Mouse (Mus musculus): ENCODE measurements around the gene Dact3. TPM values are rescaled to one million over a fixed set of nuclear protein-coding genes. Genes with fewer than 3 reads are reported as not detected.

Gene Dact3
- polyA plus RNA-seq, 1 experiment from 2014 or later, result 3.5 TPM

- Histone ChIP-seq H3K9me3 (ENCODE audit: control insufficient read depth, low read length) (no peaks in the 10 kb centered on the region), H3K4me3 (ENCODE audit: low read depth, low read length) (no peak overlapping the region), H3K9ac (ENCODE audit: low read length) (no peak overlapping the region), H3K4me1 (replicated peaks; ENCODE audit: control insufficient read depth, insufficient read depth) (0 out of 2 replicates have a peak, but pooled peaks cover 2% of the 10 kb centered on the region), H3K4me2 (replicated peaks; ENCODE audit: low read depth) (no peak overlapping the region), H3K36me3 (ENCODE audit: control insufficient read depth, insufficient read depth, low read length) (peaks cover 15% of the 10 kb centered on the region), H3K27me3 (ENCODE audit: control insufficient read depth, insufficient read depth, low read length) (no peaks in the 10 kb centered on the region), H3K27ac (replicated peaks) (no peak overlapping the region)
- 83% methylated on average over 3 of the region's 3 CpGs for WGBS
- DNase-seq (ENCODE audit: low spot score) (no peak), ATAC-seq (ENCODE audit: low FRiP score, low TSS enrichment) (no peak)
- TF ChIP-seq EP300 (optimal IDR thresholded peaks at IDR 0.05), result no peak
- TF ChIP-seq CTCF (IDR thresholded peaks at IDR 0.05; ENCODE audit: low read depth), result no peak
Measured at GRCm38 (mm10) chr7:16911904-16912303, 36.8 kb downstream of the Dact3 start.

- DNase-seq (ENCODE audit: low spot score) (no peak), ATAC-seq (ENCODE audit: low FRiP score, low TSS enrichment) (peak; percentile 2; the same call in 1 of the 2 replicates)
- WGBS, result 54% methylated on average over 6 of the region's 6 CpGs
- peaks cover 19% of the 10 kb centered on the region for H3K36me3 ChIP-seq (ENCODE audit: control insufficient read depth, insufficient read depth, low read length)
- H3K27me3 ChIP-seq (ENCODE audit: control insufficient read depth, insufficient read depth, low read length), result no peaks in the 10 kb centered on the region
- H3K4me1 ChIP-seq (replicated peaks; ENCODE audit: control insufficient read depth, insufficient read depth), result 0 out of 2 replicates have a peak, but pooled peaks cover 2% of the 10 kb centered on the region
- H3K9ac ChIP-seq (ENCODE audit: low read length), result no peak overlapping the region
- no peaks in the 10 kb centered on the region for H3K9me3 ChIP-seq (ENCODE audit: control insufficient read depth, low read length)
- TF ChIP-seq CTCF (IDR thresholded peaks at IDR 0.05; ENCODE audit: low read depth), result no peak
- no peak for TF ChIP-seq EP300 (optimal IDR thresholded peaks at IDR 0.05)
- H3K27ac ChIP-seq (replicated peaks), result no peak overlapping the region
- no peak overlapping the region for H3K4me2 ChIP-seq (replicated peaks; ENCODE audit: low read depth)
- H3K4me3 ChIP-seq (ENCODE audit: low read depth, low read length), result no peak overlapping the region
Measured at GRCm38 (mm10) chr7:16912360-16912759, 37.2 kb downstream of the Dact3 start.

- DNase-seq (ENCODE audit: low spot score) (peak; percentile 77), ATAC-seq (ENCODE audit: low FRiP score, low TSS enrichment) (peak; percentile 69)
- H3K4me3 ChIP-seq (ENCODE audit: low read depth, low read length), result no peak overlapping the region
- H3K9ac ChIP-seq (ENCODE audit: low read length), result no peak overlapping the region
- peaks cover 28% of the 10 kb centered on the region for H3K36me3 ChIP-seq (ENCODE audit: control insufficient read depth, insufficient read depth, low read length)
- H3K4me1 ChIP-seq (replicated peaks; ENCODE audit: control insufficient read depth, insufficient read depth), result 0 out of 2 replicates have a peak, but pooled peaks cover 2% of the 10 kb centered on the region
- TF ChIP-seq CTCF (IDR thresholded peaks at IDR 0.05; ENCODE audit: low read depth), result peak; percentile 97
- TF ChIP-seq EP300 (optimal IDR thresholded peaks at IDR 0.05), result no peak
- H3K27ac ChIP-seq (replicated peaks), result no peak overlapping the region
- no peaks in the 10 kb centered on the region for H3K9me3 ChIP-seq (ENCODE audit: control insufficient read depth, low read length)
- H3K4me2 ChIP-seq (replicated peaks; ENCODE audit: low read depth), result no peak overlapping the region
- H3K27me3 ChIP-seq (ENCODE audit: control insufficient read depth, insufficient read depth, low read length), result no peaks in the 10 kb centered on the region
- WGBS, result 23% methylated on average over 10 of the region's 10 CpGs
Measured at GRCm38 (mm10) chr7:16913806-16914452, 38.8 kb downstream of the Dact3 start.

- Histone ChIP-seq H3K4me1 (replicated peaks; ENCODE audit: control insufficient read depth, insufficient read depth) (peaks cover 1% of the 10 kb centered on the region; the same call in 1 of the 2 replicates), H3K4me3 (ENCODE audit: low read depth, low read length) (no peak overlapping the region), H3K27me3 (ENCODE audit: control insufficient read depth, insufficient read depth, low read length) (no peaks in the 10 kb centered on the region), H3K36me3 (ENCODE audit: control insufficient read depth, insufficient read depth, low read length) (peaks cover 28% of the 10 kb centered on the region), H3K9ac (ENCODE audit: low read length) (no peak overlapping the region), H3K27ac (replicated peaks) (no peak overlapping the region), H3K9me3 (ENCODE audit: control insufficient read depth, low read length) (no peaks in the 10 kb centered on the region), H3K4me2 (replicated peaks; ENCODE audit: low read depth) (no peak overlapping the region)
- 80% methylated on average over 18 of the region's 18 CpGs for WGBS
- ATAC-seq (ENCODE audit: low FRiP score, low TSS enrichment), result no peak
- no peak for TF ChIP-seq CTCF (IDR thresholded peaks at IDR 0.05; ENCODE audit: low read depth)
- no peak for TF ChIP-seq EP300 (optimal IDR thresholded peaks at IDR 0.05)
- no peak for DNase-seq (ENCODE audit: low spot score)
Measured at GRCm38 (mm10) chr7:16914453-16915343, 39.6 kb downstream of the Dact3 start.

GRCm38 (mm10) chr7:16915461-16916340, 40.6 kb downstream of the Dact3 start:
- no peak overlapping the region for H3K4me3 ChIP-seq (ENCODE audit: low read depth, low read length)
- H3K27ac ChIP-seq (replicated peaks), result no peak overlapping the region
- H3K4me1 ChIP-seq (replicated peaks; ENCODE audit: control insufficient read depth, insufficient read depth), result peaks cover 5% of the 10 kb centered on the region; the same call in 1 of the 2 replicates
- WGBS, result 87% methylated on average over 32 of the region's 32 CpGs
- DNase-seq (ENCODE audit: low spot score) (no peak), ATAC-seq (ENCODE audit: low FRiP score, low TSS enrichment) (no peak)
- H3K27me3 ChIP-seq (ENCODE audit: control insufficient read depth, insufficient read depth, low read length), result no peaks in the 10 kb centered on the region
- no peak overlapping the region for H3K9ac ChIP-seq (ENCODE audit: low read length)
- TF ChIP-seq CTCF (IDR thresholded peaks at IDR 0.05; ENCODE audit: low read depth) (no peak), EP300 (optimal IDR thresholded peaks at IDR 0.05) (no peak)
- H3K36me3 ChIP-seq (ENCODE audit: control insufficient read depth, insufficient read depth, low read length), result peaks cover 28% of the 10 kb centered on the region
- H3K9me3 ChIP-seq (ENCODE audit: control insufficient read depth, low read length), result no peaks in the 10 kb centered on the region
- H3K4me2 ChIP-seq (replicated peaks; ENCODE audit: low read depth), result no peak overlapping the region
